Mouse (Mus musculus) liver, adult 2 months (tissue): ENCODE measurements around the gene Mecom. TPM values are rescaled to one million over a fixed set of nuclear protein-coding genes. Genes with fewer than 3 reads are reported as not detected.

Experiments
- DNase-seq: peaks from one replicate; pipeline ENCODE4 v3.0.0-alpha.2; 2011; ENCODE audit warnings: low read depth, low spot score; ENCODE audit errors: extremely low read depth
- H3K27ac ChIP-seq: fragments of 200-500 bp; replicated peaks from 2 replicates; pipeline ENCODE4 v1.5.1; 2012; ENCODE audit warnings: low read depth, mild to moderate bottlenecking, control low read depth, inconsistent platforms, low read length; ENCODE audit not compliant: insufficient read depth
- H3K27me3 ChIP-seq: fragments of 200-500 bp; 2 replicates; pipeline ENCODE4 v1.6.1; 2012; ENCODE audit warnings: mild to moderate bottlenecking, moderate library complexity, low read length, inconsistent platforms; ENCODE audit not compliant: control insufficient read depth, insufficient read depth
- H3K36me3 ChIP-seq: fragments of 200-500 bp; 2 replicates; pipeline ENCODE4 v1.6.1; 2012; ENCODE audit warnings: low read length, inconsistent platforms; ENCODE audit not compliant: control insufficient read depth, insufficient read depth
- H3K4me1 ChIP-seq: fragments of 200-500 bp; 2 replicates; pipeline ENCODE4 v1.6.1; 2011; ENCODE audit warnings: low read length; ENCODE audit not compliant: control insufficient read depth, insufficient read depth
- H3K4me3 ChIP-seq: fragments of 200-500 bp; 2 replicates; pipeline ENCODE4 v1.5.1; 2011; ENCODE audit warnings: low read depth, mild to moderate bottlenecking, control low read depth, low read length, moderate library complexity; ENCODE audit not compliant: insufficient read depth
- H3K79me2 ChIP-seq: fragments of 200-500 bp; 2 replicates; pipeline ENCODE4 v1.6.1; 2012; ENCODE audit warnings: inconsistent platforms, mild to moderate bottlenecking, low read length, moderate library complexity; ENCODE audit not compliant: control insufficient read depth, insufficient read depth
- H3K9ac ChIP-seq: fragments of 200-500 bp; 2 replicates; pipeline ENCODE4 v1.6.1; 2012; ENCODE audit warnings: low read depth, mild to moderate bottlenecking, control low read depth, inconsistent platforms, low read length
- CTCF ChIP-seq: fragments of 200-500 bp; IDR thresholded peaks from 2 replicates; pipeline ENCODE4 v1.5.1; 2011; ENCODE audit warnings: low read depth, low read length, control low read depth
- POLR2A ChIP-seq: fragments of 200-500 bp; IDR thresholded peaks from 2 replicates; pipeline ENCODE4 v1.6.1; 2011; ENCODE audit warnings: low read length, control low read depth; ENCODE audit not compliant: insufficient read depth; ENCODE audit errors: extremely low read depth
- WGBS: fragments of 180-500 bp; shearing (Covaris S2); methylation state at CpG from one replicate; pipeline ENCODE4 v1.1.7; 2018; 5-methylcytosine and 5-hydroxymethylcytosine counted together
- polyA plus RNA-seq: library from polyadenylated mRNA; depleted of rRNA; stranded (reverse); fragments of >200 nt; gene quantifications from 2 replicates; pipeline ENCODE4 v1.2.3, GENCODE M21; 2012; rRNA removed
- total RNA-seq: library from RNA; depleted of rRNA; stranded (reverse); fragments of >200 nt; gene quantifications from 2 replicates; pipeline ENCODE4 v1.2.3, GENCODE M21; 2014; rRNA removed

Gene Mecom
- total and polyA plus RNA-seq, 2 experiments = 0.39 to 1.4 TPM

DNA sequence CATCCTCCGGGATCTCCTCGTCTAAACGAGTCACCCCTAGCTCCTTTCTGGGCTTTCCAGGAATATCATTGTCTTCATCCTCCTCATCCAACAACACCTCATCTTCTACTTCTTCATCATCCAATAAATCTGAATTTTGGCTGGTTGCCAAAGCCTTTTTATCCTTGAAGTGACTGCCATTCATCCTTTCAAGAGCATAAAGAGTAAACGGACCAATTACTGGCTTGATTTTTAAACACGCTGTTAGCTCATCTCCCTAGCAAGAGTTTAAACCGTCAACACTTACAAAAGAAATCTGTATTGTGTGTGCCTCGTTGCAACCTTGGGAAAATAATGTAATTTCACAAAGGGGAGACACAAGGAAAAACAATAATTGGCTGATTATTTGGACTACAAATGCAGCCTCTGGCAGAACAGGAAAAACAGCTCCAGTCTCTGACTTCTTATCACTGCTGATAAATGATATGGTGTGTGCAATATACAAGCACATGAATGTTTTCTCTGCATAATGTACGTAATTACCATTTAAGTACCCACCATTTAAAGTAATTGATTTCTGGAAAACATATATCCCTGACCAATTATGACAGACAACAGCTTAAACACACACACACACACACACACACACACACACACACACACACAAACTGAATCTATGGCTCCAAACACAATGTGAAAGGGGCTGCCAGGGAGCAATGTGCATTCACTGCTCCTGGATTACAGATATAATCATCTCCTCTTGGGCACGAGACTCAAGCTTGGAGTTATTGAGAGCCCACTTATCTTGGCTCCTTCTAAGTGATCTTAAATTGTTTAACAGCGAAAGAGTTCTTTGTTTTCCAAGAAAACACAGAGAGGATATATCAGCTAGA, 590.2 kb downstream of the Mecom start:
- 78% methylated on average over 10 of the region's 10 CpGs for WGBS
- DNase-seq = no peak
- TF ChIP-seq CTCF (no peak), POLR2A (no peak)
- Histone ChIP-seq H3K4me1 (no peaks in the 10 kb centered on the region; the same call in 1 of the 2 replicates), H3K79me2 (no peaks in the 10 kb centered on the region), H3K27ac (no peak overlapping the region), H3K9ac (no peak overlapping the region), H3K27me3 (no peaks in the 10 kb centered on the region), H3K36me3 (no peaks in the 10 kb centered on the region), H3K4me3 (no peak overlapping the region)

- Histone ChIP-seq H3K27ac (no peak overlapping the region), H3K27me3 (no peaks in the 10 kb centered on the region), H3K36me3 (no peaks in the 10 kb centered on the region), H3K79me2 (no peaks in the 10 kb centered on the region), H3K9ac (no peak overlapping the region), H3K4me3 (no peak overlapping the region), H3K4me1 (no peaks in the 10 kb centered on the region)
- peak; percentile 16 for DNase-seq
- WGBS = 56% methylated on average over 3 of the region's 3 CpGs
- TF ChIP-seq POLR2A (no peak), CTCF (no peak)
Measured at GRCm38 (mm10) chr3:29953269-29953668, 594.5 kb downstream of the Mecom start.

DNA sequence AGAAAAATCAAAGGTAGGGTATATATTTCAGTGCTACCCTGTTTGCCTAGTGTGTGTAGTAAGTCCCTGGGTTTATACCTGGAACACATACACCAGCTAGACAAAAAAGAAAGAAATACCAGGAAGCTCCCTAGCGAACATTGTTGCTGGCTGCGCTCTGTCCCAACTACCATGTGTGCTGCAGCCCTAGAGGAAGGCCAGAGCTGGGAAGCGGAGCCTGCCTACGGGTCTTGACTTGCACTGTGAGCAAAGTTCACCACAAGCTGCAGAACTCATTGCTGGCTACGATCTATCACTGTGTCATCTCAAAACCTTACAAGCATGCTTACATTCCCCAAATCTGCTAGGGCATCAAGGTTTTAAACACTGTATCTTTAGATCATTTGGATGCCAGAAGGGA, 597.0 kb downstream of the Mecom start:
- TF ChIP-seq POLR2A = no peak
- TF ChIP-seq CTCF = no peak
- no peaks in the 10 kb centered on the region for H3K4me1 ChIP-seq
- no peaks in the 10 kb centered on the region for H3K36me3 ChIP-seq
- H3K27me3 ChIP-seq = no peaks in the 10 kb centered on the region
- DNase-seq = no peak
- no peak overlapping the region for H3K9ac ChIP-seq
- no peak overlapping the region for H3K4me3 ChIP-seq
- no peak overlapping the region for H3K27ac ChIP-seq
- 77% methylated on average over 5 of the region's 5 CpGs for WGBS
- H3K79me2 ChIP-seq = no peaks in the 10 kb centered on the region

DNA sequence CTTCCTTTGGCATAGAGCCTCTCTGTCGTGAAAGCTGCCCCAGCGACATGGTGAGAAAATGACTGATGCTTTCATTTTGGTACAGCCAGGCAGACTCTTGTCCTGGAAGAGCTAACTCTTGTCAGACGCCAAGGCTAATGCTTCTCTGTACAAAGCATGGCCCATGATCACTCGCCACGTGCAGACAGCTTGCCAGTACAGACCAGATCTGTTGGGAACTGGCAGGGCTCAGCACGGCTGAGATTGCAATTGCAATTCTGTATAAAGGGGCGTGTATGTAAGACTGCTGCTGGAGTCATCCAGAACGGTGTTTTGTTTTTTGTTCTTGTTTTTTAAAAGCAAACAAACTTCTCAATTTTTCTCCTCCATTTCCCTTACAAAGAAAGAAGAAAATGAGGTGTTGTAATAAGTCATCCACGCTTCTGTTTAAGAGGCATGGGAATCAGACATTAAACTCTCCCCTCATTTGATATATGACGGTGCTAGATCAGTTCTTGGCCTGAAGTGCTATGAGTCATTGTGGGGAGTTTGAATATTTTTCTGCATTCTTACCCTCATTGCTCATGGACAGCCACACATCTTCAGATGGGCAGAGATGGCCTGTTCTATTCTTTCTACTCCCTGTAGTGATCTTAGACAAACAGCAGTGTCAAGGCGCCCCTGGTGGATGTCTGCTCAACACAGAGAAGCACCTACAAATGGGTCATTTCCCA, 644.1 kb downstream of the Mecom start:
- no peak for DNase-seq

More for the DNA sequence above, 644.1 kb downstream of the Mecom start:
- Histone ChIP-seq H3K27ac (no peak overlapping the region), H3K36me3 (no peaks in the 10 kb centered on the region), H3K4me3 (no peak overlapping the region), H3K9ac (no peak overlapping the region), H3K4me1 (no peaks in the 10 kb centered on the region), H3K27me3 (no peaks in the 10 kb centered on the region), H3K79me2 (no peaks in the 10 kb centered on the region)
- no peak for TF ChIP-seq POLR2A
- TF ChIP-seq CTCF = no peak
- 85% methylated on average over 11 of the region's 11 CpGs for WGBS

Other genes starting within 250 kb of the Mecom start
- 0.07 TPM in 1 of 2 replicates, not detected in the other for gene Actrt3, start 51.9 kb upstream of the Mecom start, total RNA-seq
- 0.04 TPM in 1 of 2 replicates, not detected in the other for gene Actrt3, start 51.9 kb upstream of the Mecom start, polyA plus RNA-seq
- 8.8 and 10.5 TPM in 2 replicates for gene Mynn, start 54.1 kb upstream of the Mecom start, total RNA-seq
- 3.3 and 5.1 TPM in 2 replicates for gene Mynn, start 54.1 kb upstream of the Mecom start, polyA plus RNA-seq
- gene Lrriq4, start 96.5 kb upstream of the Mecom start, total RNA-seq = not detected in 2 replicates
- not detected in 2 replicates for gene Lrriq4, start 96.5 kb upstream of the Mecom start, polyA plus RNA-seq
- 0.09 TPM in 1 of 2 replicates, not detected in the other for gene Lrrc34, start 99.9 kb upstream of the Mecom start, total RNA-seq
- not detected in 2 replicates for gene Lrrc34, start 99.9 kb upstream of the Mecom start, polyA plus RNA-seq
- not detected in 2 replicates for gene Lrrc31, start 151.8 kb upstream of the Mecom start, total RNA-seq
- gene Lrrc31, start 151.8 kb upstream of the Mecom start, polyA plus RNA-seq = not detected in 2 replicates
- gene Samd7, start 198.3 kb upstream of the Mecom start, total RNA-seq = not detected in 2 replicates
- gene Samd7, start 198.3 kb upstream of the Mecom start, polyA plus RNA-seq = not detected in 2 replicates
- 56.6 and 77.5 TPM in 2 replicates for gene Sec62, start 244.9 kb upstream of the Mecom start, total RNA-seq
- gene Sec62, start 244.9 kb upstream of the Mecom start, polyA plus RNA-seq = 16.3 and 19.2 TPM in 2 replicates